Mouse (Mus musculus) monocyte, adult 59 days (primary cell): ENCODE measurements around the gene Rnf157. TPM values are rescaled to one million over a fixed set of nuclear protein-coding genes. Genes with fewer than 3 reads are reported as not detected.

Experiments
- total RNA-seq, 2 experiments: library from RNA; stranded (reverse); gene quantifications; one replicate each; pipeline ENCODE4 v1.2.4; 2023

The Rnf157 gene
- 1 to 10 TPM; 3.2 to 3.4 TPM for total RNA-seq

DNA sequence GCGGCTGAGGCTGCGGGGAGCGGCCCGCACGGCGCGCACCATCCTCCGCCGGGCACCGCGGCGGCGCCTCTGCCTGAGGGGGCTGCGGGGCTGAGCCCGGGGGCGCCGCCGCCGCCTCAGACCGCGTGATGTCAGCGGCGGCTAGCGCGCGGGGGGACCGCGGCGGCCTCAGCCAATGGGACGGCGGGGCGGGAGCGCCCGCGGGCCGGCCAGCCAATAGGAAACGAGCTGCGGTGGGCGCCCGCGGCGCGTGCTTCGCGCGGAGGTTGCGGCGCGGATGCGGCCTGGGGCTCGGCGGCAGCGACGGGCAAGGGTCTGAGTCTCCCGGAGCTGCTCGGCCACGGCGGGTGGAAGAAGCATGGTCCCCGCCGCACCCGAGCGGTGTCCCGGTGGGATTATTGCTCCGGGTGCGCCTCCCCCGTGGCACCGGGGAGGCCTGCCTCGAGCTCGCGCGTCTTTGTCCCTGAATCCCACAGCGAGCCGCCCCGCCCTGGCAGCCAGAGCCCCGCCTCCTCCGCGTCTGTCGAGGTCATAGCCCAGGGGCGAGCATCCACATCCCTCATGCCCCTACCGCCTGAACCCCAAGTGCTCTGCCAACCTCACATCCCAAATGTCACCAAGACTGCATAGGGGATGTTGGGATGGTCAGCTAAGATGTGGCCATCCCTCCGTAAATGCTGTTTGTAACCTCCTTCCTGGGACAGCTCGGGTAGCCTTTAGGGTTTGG is at the start of gene Rnf157:
Gene Rnf157, minus strand, starts transcription at position 129 of the 727 bp plus-strand sequence.

DNA sequence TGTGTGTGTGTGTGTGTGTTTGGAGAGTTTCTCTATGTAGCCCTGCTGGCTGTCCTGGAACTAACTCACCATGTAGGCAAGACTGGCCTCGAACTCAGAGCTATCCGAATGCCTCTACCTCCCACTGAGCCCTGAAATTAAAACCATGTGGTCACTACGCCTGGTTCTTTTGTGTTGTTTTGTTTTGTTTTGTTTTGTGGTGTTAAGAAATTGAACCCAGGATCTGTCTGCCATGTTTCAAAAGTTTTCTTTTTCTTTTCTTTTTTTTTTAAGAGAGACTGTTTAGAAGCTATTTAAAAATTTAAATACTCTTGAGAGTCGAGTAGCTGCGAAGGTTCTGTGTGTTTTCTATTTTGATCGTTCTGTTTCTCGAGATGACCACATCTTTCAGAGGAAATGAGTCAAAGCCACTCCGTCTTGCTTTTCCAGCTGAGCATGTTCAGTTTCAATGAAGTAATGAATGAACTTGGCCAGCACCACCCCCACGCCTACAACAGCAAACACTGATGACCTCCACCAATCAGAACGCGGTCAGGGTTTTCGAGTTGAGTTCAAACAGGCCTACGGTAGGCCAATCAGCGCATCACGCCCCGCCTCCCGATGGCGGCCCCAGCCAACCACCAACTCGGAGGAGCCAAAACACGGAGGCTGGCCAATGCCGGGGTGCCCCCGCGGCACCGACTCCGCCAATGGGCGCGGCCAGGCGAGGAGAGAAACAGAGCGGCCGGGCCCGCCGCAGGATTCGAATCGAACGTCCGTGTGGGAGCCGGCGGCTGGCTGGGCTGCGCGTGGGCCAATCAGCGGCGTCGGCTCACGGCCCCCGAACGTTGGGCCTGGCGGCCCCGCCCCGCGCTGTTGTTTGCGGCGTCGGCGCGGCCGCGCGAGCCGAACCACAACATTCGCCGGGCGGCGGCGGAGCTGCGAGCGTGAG is 20.8 kb upstream of the Rnf157 start, which contains the start of gene Ubald2:
Gene Ubald2, plus strand, starts transcription at position 739 of the 931 bp plus-strand sequence.

DNA sequence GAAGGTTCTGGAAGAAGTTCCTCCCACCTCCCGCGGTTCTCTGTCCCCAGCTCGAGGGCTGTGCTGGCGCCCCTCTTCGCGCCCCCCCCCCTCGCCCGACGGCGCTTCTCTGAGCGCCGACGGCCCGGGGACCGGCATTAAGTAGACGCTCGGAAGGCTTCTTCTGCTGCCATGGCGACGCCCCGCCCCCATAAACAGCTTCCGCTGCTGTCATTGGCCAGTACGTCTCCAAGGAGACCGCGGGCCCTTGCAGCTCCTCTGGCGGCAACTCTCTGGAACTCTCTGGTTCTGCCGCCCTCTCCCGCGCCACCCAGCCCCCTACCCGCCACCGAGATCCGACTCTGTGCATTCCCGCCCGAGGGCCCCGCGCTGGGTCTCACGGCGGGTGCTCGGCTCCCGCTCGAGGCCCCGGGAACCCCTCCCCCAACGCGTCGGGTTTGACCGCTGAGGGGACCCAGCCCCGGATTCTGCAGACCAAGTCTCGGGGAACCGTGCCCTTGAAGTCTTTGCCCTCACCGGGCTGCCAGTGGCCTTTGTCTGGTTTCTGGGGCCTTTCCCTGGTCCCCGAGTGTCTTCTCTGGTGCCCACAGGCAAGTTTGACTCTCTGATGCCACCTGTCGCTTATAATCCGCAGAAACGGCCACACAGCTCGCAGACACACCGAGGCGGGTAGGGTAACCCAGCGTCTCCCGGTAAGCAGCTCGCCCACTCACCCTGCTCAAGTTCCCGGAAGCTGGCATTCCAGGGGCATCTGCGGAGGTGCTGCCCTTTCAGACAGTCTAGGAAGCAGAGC is 77.4 kb downstream of the Rnf157 start, which contains the start of gene Foxj1:
Gene Foxj1, minus strand, starts transcription at position 156 of the 793 bp plus-strand sequence.

DNA sequence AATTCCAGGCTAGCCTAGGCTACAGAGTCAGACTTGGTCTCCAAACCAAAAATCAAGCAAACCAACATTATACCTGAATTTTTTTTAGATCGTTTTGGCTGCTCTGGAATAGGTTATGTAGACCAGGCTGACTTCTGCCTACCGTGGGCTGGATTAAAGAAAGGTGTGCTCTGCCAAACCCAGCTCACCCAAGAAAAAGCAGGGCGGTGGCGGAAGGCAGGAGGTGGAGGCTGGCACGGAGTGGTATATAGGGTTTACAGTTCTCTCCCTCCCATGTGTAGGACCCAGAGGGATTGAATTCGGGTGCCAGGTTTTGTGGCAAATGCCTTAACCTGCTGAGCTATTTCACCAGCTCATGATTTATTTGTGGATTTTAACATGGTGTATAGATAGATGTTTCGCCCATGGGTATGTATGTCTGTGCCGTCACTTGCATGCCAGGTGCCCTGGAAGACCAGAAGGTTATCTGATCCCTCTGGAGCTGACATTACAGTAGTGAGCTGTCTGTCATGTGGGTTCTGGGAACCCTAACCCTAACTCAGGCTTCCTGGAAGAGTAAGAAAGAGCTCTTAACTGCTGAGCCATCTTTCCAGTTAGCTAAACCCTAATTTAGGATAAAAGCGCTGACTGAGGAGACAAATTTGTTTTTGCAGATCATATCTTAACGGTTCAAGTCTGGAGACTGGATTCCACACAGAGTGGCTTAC is 105.7 kb downstream of the Rnf157 start, which contains the start of gene Exoc7:
Gene Exoc7, minus strand, starts transcription at position 215 of the 707 bp plus-strand sequence.

Other genes starting within 250 kb of the Rnf157 start
- gene Fbf1, start 244.9 kb downstream of the Rnf157 start, total RNA-seq, result 10 to 100 TPM; 16.6 to 20.0 TPM
- gene Ten1, start 214.2 kb downstream of the Rnf157 start, total RNA-seq, result 10 to 100 TPM; 44.9 to 53.1 TPM
- 10 to 100 TPM; 42.6 to 47.8 TPM for gene Acox1, start 214.0 kb downstream of the Rnf157 start, total RNA-seq
- gene Evpl, start 175.0 kb downstream of the Rnf157 start, total RNA-seq, result not detected
- gene Srp68, start 138.8 kb downstream of the Rnf157 start, total RNA-seq, result 10 to 100 TPM; 46.5 to 50.4 TPM
- not detected for gene Galr2, start 132.1 kb downstream of the Rnf157 start, total RNA-seq
- 10 to 100 TPM; 31.6 to 50.9 TPM for gene Exoc7, start 105.8 kb downstream of the Rnf157 start, total RNA-seq
- under 1 TPM in 1 of 2 experiments, not detected in 1; 0.18 TPM for gene Foxj1, start 77.6 kb downstream of the Rnf157 start, total RNA-seq
- 100 to 1,000 TPM in 1 of 2 experiments, 10 to 100 TPM in 1; 87.8 to 110 TPM for gene Ubald2, start 21.1 kb upstream of the Rnf157 start, total RNA-seq
- gene Qrich2, start 53.2 kb upstream of the Rnf157 start, total RNA-seq, result under 1 TPM in 1 of 2 experiments, not detected in 1; 0.42 TPM
- 10 to 100 TPM; 51.4 to 61.2 TPM for gene Prpsap1, start 81.2 kb upstream of the Rnf157 start, total RNA-seq
- gene Sphk1, start 117.9 kb upstream of the Rnf157 start, total RNA-seq, result under 1 TPM in 1 of 2 experiments, not detected in 1; 0.10 TPM
- gene Ube2o, start 168.4 kb upstream of the Rnf157 start, total RNA-seq, result 10 to 100 TPM; 14.1 to 21.7 TPM
- gene Aanat, start 173.4 kb upstream of the Rnf157 start, total RNA-seq, result not detected
- 10 to 100 TPM; 96.1 to 97.1 TPM for gene Rhbdf2, start 214.0 kb upstream of the Rnf157 start, total RNA-seq
- gene Prcd, start 240.5 kb upstream of the Rnf157 start, total RNA-seq, result not detected
- gene Cygb, start 241.3 kb upstream of the Rnf157 start, total RNA-seq, result under 1 TPM in 1 of 2 experiments, not detected in 1; 0.43 TPM